Mouse (Mus musculus): ENCODE data around the gene Ticam1. TPM values are rescaled to one million over a fixed set of nuclear protein-coding genes. Genes with fewer than 3 reads are reported as not detected.

Ticam1 gene
- total and polyA plus RNA-seq, 3 experiments, result 6.4 to 18.6 (median 17.6) TPM

- dilution Hi-C loops (cut with MboI; ENCODE audit: extremely low pct_ligation_motif_present, extremely low pct_unique_long_range_greater_than_20kb, low sequenced_read_pairs) (no loop called here), in situ Hi-C loops (cut with MboI; ENCODE audit: low pct_ligation_motif_present, low pct_unique_long_range_greater_than_20kb, low sequenced_read_pairs) (loop anchor here (5.0 kb wide), 1 partner anchor 54 kb away; no protein-coding TSS in a partner anchor)
- peaks cover 19 to 32% of the 10 kb centered on the region in 2 experiments for H3K36me3 ChIP-seq (replicated peaks in 1 of 2; ENCODE audit: control insufficient read depth in 1 of 2, insufficient read depth in 1 of 2, low read length in 1 of 2)
- peaks cover 44% of the 10 kb centered on the region for H3K79me2 ChIP-seq (replicated peaks; ENCODE audit: control insufficient read depth, extremely low read depth, insufficient read depth, poor library complexity, severe bottlenecking)
- H3K4me2 ChIP-seq (ENCODE audit: insufficient read depth, low read depth, poor library complexity, severe bottlenecking), result peak within 1 kb of the TSS; percentile 95
- H3K27ac ChIP-seq (ENCODE audit: insufficient read depth, low read depth), result peak within 1 kb of the TSS; percentile 92
- peak within 1 kb of the TSS; percentile 53 to 98 (median 62) for H3K4me3 ChIP-seq (replicated peaks in 1 of 3; ENCODE audit: low read depth in 2 of 3, low read length in 2 of 3, poor library complexity in 1 of 3)
- TF ChIP-seq ZNF384 (IDR thresholded peaks at IDR 0.05; ENCODE audit: low read depth, low read length) (no peak), RCOR1 (conservative IDR thresholded peaks at IDR 0.05; ENCODE audit: low read depth, low read length) (no peak), ELF1 (IDR thresholded peaks at IDR 0.05; ENCODE audit: low read depth, low read length) (peak; percentile 93), MYC (IDR thresholded peaks at IDR 0.05; ENCODE audit: low read depth, low read length) (peak; percentile 94), MAZ (IDR thresholded peaks at IDR 0.05; ENCODE audit: low read depth, low read length) (peak; percentile 82; the same call in 1 of the 2 replicates), NRF1 (IDR thresholded peaks at IDR 0.05; ENCODE audit: low read depth, low read length) (peak; percentile 68), MAX (IDR thresholded peaks at IDR 0.05; ENCODE audit: low read length) (peak; percentile 35; the same call in 1 of the 2 replicates), HCFC1 (IDR thresholded peaks at IDR 0.05; ENCODE audit: low read depth, low read length) (peak; percentile 91), RAD21 (IDR thresholded peaks at IDR 0.05; ENCODE audit: low read depth, low read length) (no peak), BHLHE40 (IDR thresholded peaks at IDR 0.05; ENCODE audit: low read depth, low read length) (0 out of 2 replicates have a peak, but pooled peaks have one; percentile 4), USF2 (conservative IDR thresholded peaks at IDR 0.05; ENCODE audit: low read depth, low read length) (no peak), E2F4 (IDR thresholded peaks at IDR 0.05; ENCODE audit: insufficient replicate concordance, low read depth, low read length) (peak; percentile 23; the same call in 1 of the 2 replicates), POLR2AphosphoS2 (IDR thresholded peaks at IDR 0.05; ENCODE audit: low read depth, low read length) (peak; percentile 88; the same call in 1 of the 2 replicates), MEF2A (IDR thresholded peaks at IDR 0.05; ENCODE audit: borderline replicate concordance, low read depth, low read length) (no peak; the same call in 1 of the 2 replicates), ETS1 (conservative IDR thresholded peaks at IDR 0.05; ENCODE audit: low read depth, low read length) (0 out of 2 replicates have a peak, but pooled peaks have one; percentile 12), USF1 (IDR thresholded peaks at IDR 0.05; ENCODE audit: low read depth, low read length) (no peak; the same call in 1 of the 2 replicates), CHD2 (IDR thresholded peaks at IDR 0.05; ENCODE audit: low read length) (peak; percentile 63; the same call in 1 of the 2 replicates), JUND (conservative IDR thresholded peaks at IDR 0.05; ENCODE audit: low read depth, low read length) (0 out of 2 replicates have a peak, but pooled peaks have one; percentile 19), JUN (IDR thresholded peaks at IDR 0.05; ENCODE audit: insufficient read depth, low read depth, low read length) (no peak), GABPA (IDR thresholded peaks at IDR 0.05; ENCODE audit: insufficient replicate concordance, low read depth, low read length) (peak; percentile 78; the same call in 1 of the 2 replicates), MAFK (IDR thresholded peaks at IDR 0.05; ENCODE audit: insufficient replicate concordance, low read length) (no peak), PAX5 (IDR thresholded peaks at IDR 0.05; ENCODE audit: low read length) (no peak), ZC3H11A (IDR thresholded peaks at IDR 0.05; ENCODE audit: low read depth, low read length) (0 out of 2 replicates have a peak, but pooled peaks have one; percentile 21), ZKSCAN1 (IDR thresholded peaks at IDR 0.05; ENCODE audit: borderline replicate concordance, low read depth, low read length) (no peak), TBP (conservative IDR thresholded peaks at IDR 0.05; ENCODE audit: low read depth, low read length) (peak; percentile 91), IRF4 (IDR thresholded peaks at IDR 0.05; ENCODE audit: low read depth, low read length) (peak; percentile 66; the same call in 1 of the 2 replicates), MXI1 (IDR thresholded peaks at IDR 0.05; ENCODE audit: low read depth, low read length) (peak; percentile 94; the same call in 1 of the 2 replicates), EP300 (IDR thresholded peaks at IDR 0.05; ENCODE audit: low read length) (no peak), KAT2A (IDR thresholded peaks at IDR 0.05; ENCODE audit: insufficient replicate concordance, low read length) (peak; percentile 100), UBTF (IDR thresholded peaks at IDR 0.05; ENCODE audit: low read depth, low read length) (no peak), SMC3 (IDR thresholded peaks at IDR 0.05; ENCODE audit: low read depth, low read length) (no peak), POLR2A (IDR thresholded peaks at IDR 0.05; ENCODE audit: low read depth, low read length) (peak; percentile 69; the same call in 1 of the 2 replicates), CHD1 (IDR thresholded peaks at IDR 0.05; ENCODE audit: low read depth, low read length) (peak; percentile 76; the same call in 1 of the 2 replicates), SIN3A (IDR thresholded peaks at IDR 0.05; ENCODE audit: low read length) (peak; percentile 93), CTCF (conservative IDR thresholded peaks at IDR 0.05 in 1 of 2, IDR thresholded peaks at IDR 0.05 in 1 of 2; ENCODE audit: low read depth in 2 of 2, low read length in 2 of 2) (no peak), NELFE (IDR thresholded peaks at IDR 0.05; ENCODE audit: low read depth, low read length) (peak; percentile 78), TCF12 (IDR thresholded peaks at IDR 0.05; ENCODE audit: low read depth, low read length) (peak; percentile 73), ZMIZ1 (IDR thresholded peaks at IDR 0.05; ENCODE audit: low read depth, low read length) (peak; percentile 83)
- no peaks in the 10 kb centered on the region for H3K9me3 ChIP-seq (replicated peaks; ENCODE audit: low read length)
- no peaks in the 10 kb centered on the region for H3K27me3 ChIP-seq (replicated peaks)
- peak; percentile 99 for DNase-seq (ENCODE audit: extremely low read depth)
- H3K9ac ChIP-seq (ENCODE audit: insufficient read depth, low read depth), result peak within 1 kb of the TSS; percentile 95
- peaks cover 5 to 31% of the 10 kb centered on the region in 2 experiments for H3K4me1 ChIP-seq (ENCODE audit: control insufficient read depth in 1 of 2, insufficient read depth in 2 of 2)
Measured at GRCm38 (mm10) chr17:56256239-56256881, 20.2 kb downstream of the Ticam1 start, which contains the start of gene Fem1a. Fem1a (plus strand) TSS chr17:56256810.

Measured in CH12.LX (cell line).